Mouse (Mus musculus) adrenal gland, postnatal 10 days (tissue): Measurements from ENCODE around the gene Tgm2. TPM values are rescaled to one million over a fixed set of nuclear protein-coding genes. Genes with fewer than 3 reads are reported as not detected.
A peak's percentile ranks its signal among the peaks of the same experiment; 100 is the strongest.

Experiments
- DNase-seq: peaks from one replicate; pipeline ENCODE4 v3.0.0; 2021; ENCODE audit warnings: mixed read lengths
- total RNA-seq, 2 experiments: library from RNA; stranded (reverse); gene quantifications; 2 replicates each; pipeline ENCODE4 v1.2.3; 2021

The Tgm2 gene
- total RNA-seq, 2 experiments from 2014 or later, result 77.2 to 80.0 TPM

DNA sequence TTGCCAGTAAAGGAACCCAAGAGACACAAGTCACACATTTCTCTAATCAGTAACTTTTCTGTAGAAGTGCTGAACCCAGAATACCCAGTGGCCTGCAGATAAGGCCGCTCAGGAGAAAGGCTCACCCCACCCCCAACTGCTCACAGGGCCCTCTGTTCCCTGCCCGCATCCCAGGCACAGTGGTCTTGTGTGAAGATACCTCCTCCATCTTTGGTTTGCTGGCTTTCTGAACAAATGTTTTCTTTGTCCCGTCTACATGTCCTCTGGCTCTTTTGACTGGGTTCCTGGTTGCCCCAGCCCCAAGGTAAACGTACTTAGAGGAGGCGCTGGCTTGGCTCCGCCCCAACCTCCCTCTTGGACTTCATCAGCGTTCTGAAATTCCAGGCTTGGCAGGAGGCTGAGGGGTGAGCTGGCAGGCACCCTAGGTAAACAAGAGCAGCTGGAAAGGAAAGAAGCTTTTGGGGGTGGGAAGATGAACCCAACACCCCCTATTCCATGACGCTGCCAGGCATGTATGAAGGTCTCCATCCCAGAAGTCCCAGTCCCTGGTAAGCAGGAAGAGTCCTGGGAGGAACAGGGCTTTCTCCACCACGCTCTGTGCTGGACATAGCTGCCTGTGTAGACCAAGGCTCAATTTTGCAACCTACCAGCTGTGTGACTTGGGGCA, 32.5 kb downstream of the Tgm2 start:
- peak; percentile 85 for DNase-seq

DNA sequence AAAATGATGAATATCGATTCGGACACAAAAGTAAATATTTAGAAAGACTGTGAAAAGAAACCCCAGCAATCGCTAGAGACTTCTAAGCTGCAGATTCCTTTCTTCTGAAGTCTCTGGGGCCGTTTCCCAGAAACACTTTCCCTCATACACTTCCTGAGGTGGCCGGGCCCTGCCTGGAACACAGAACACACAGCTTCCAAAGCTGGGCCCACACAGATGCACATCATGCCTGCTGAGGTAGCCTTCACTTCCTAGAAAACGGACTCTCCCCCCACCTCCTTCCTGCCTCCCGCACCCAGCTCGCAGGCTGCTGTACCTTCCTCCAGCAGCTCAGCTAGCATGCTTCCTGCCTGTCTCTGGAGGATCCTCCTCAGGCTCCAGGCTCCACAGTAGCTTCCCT, 36.7 kb downstream of the Tgm2 start:
- no peak for DNase-seq

DNA sequence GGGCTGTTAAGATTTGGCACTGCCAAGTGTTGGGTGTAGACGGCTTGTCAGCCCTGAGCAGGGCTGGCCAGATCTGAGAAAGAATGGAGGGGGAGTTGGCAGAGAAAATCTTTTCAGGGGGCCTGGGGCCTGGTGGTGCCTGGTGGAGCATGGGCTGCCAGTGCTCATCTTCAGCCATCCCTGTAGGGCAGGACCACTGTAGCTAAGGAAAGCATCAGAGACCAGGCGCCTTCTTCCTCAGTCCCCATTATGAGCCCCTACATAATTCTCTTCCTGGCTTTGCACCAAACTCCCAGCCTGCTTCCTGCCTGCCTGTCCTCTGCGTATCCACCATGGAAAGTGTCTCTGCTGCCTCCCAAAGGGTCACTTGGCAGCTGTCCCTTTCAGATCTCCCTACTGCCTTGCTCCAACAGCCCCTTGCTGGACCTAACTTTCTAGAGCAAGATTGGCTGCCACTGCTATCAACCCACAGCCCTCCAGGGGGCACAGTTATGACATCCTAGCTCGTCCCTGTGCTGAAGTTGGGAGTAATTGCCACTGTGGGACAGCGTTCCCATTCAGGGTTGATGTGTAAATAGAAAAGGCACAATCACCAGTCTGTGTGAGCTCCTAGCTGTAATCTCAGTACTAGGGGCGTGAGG, 39.2 kb downstream of the Tgm2 start:
- DNase-seq, result peak; percentile 76

DNA sequence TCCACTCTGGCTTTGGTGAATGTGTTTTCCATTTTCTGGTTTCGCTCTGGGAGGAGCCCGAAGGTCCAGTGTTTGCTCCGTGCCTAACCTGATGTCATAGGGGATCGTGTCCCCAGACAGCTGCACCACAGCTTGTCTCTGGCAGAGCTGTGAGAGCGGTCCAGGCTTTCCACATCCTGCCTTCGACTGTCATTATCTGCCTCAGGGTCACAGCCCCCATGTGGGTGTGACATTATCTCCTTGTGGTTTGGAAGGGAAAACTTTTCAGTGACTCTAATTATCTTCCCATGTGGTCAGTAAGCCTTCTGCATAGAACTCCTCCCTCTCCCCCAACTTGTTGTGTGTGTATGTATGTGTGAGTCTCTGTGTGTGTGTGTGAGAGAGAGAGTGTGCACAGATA, 40.6 kb downstream of the Tgm2 start:
- no peak for DNase-seq

DNA sequence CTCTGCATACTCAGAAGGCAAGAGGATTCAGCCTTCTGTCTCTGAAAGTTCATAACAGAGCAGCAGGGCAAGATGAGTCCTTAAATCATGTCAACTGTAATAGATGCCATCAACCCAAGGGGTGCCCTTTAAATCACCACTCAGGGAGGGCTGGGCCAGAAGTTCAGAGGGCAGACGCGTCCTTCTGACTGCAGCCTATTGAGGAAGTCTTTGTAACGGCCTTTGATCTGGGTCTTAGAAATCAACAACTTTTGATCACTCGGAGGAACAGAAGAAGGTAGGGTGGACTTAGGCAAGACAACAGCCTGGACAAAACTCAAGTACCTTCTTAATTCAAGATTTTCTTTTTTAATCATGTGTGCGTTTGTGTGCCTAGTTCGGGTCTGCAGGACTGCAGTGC, 41.3 kb downstream of the Tgm2 start:
- DNase-seq, result no peak

DNA sequence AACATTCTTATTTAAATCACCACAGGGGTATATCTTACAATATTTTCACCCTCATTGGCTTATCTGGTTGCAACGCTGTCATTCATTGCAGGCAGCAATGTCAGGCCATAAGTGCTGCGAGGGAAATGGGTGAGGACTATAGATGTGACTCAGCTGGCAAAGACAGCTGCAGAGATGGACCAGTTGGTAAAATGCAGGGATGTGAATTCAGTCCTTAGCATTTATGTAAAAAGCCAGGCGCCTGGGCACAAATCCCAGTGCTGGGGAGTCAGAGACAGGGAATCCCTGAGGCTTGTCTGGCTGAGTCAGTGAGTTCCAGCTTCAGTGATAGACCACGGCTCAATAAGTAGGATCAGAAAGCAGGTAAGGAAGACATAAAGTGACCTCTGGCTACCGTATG, 44.5 kb downstream of the Tgm2 start:
- no peak for DNase-seq

DNA sequence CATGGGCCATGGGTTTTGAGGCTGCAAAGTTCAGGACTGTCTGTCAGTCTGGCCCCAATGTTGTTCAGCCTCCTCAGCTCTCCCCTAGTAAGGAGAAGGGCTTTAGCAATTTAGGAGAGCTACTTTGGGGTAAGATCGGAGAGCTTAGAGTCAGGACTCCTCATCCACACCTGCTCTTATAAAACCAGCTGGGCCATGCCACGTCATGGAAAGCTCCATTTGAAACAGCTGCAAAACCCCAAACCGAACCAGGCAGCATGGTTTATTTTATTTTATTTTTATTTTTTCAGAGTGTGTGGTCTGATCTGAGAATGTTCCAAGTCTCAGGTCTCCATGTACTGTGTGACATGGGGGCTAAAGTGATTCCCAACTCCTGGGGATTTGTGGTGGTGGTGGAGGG, 46.7 kb downstream of the Tgm2 start:
- DNase-seq, result no peak

DNA sequence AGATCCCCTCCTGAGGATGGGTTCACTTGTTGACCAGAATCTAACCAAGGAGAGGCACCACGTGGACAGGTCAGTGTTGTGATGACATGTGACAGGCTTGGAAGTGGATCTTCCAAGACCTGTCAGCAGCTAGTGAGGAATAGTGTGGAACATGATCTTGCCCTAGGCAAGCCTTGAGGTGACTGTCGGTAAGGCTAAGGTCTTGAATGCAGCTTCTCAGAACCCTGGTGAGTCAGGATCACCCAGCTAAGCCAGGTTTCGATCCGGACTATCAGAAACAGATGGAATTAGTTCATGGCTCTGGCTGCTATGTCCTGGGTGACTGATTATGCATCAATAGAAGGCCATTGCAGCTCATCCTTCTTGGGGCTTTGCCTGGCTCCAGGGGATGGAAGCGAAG, 47.5 kb downstream of the Tgm2 start:
- DNase-seq, result no peak

DNA sequence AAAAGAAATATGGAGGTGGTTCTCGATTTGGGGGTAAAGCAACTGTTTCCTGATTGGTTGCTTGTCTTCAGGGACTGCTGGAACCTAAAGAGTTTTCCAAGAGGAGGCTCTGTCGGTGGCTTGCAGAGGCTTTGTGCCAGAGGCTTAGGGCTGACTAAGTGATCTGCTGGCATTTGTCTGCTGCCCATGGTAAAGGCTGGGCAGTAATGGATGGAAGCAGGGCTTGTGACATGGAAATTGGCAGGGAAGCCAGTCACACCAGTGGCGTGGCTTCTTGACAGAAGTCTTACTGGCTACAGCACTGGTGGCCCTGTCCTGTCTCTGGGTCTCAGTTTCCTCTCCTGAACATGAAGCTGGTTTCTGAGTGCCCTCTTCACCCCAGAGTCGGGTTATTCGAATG, 49.2 kb downstream of the Tgm2 start:
- no peak for DNase-seq

DNA sequence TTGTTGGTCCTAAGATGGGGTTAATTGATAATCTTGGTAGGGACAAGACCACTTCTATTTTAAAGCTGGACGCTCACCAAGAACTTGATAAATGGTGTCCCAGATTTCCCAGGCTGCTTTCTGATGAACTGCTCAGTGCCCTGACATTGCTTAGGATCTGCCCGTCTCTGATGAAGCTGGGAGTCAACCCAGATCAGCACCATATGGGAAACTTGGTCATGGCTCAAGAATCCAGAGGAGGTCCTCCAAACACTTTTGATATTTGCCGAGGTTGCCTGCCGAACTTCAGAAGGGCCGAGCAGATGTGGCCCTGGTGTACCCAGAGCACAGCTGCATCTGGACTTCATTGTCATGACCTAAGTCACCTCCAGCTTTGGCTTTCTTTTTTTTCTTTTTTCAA, 51.4 kb downstream of the Tgm2 start:
- no peak for DNase-seq

DNA sequence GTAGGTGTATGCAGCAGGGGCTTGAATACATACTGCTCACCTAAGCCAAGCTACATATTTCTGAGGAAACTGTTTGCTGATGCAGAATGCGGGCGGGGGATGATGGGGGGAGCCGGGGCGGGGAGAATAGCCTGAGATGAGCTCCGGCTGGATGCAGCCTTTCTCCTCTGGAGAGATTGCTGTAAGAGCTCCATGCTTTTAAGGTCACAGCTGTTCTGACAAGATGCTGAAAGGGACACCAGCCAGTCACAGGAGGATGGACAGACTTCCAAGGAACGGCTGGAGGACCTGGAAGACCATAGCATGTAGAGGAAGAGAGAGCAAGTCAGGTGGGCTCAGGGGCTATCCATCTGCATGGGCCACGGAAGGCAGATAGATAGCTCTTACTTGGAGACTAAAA, 51.9 kb downstream of the Tgm2 start:
- DNase-seq, result no peak

DNA sequence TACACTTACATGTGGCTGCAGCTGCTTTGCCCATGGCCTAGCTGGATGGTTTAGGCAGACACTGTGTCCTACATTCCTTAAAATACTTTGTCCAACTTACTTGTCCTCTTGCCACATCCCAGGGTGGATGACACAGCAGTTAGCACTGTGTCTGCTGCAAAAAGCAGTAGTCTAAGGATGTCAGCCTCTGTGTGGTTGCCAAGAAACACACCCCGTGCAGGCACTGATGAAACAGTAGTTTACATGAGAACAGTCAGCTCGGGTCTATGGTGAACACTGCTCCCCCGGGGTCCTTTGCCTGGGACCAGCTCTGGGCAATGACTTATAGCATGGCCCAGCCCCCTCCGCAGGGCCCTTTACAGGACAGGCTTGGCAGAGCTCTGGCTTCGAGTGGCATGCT, 52.9 kb downstream of the Tgm2 start:
- DNase-seq, result peak; percentile 32

DNA sequence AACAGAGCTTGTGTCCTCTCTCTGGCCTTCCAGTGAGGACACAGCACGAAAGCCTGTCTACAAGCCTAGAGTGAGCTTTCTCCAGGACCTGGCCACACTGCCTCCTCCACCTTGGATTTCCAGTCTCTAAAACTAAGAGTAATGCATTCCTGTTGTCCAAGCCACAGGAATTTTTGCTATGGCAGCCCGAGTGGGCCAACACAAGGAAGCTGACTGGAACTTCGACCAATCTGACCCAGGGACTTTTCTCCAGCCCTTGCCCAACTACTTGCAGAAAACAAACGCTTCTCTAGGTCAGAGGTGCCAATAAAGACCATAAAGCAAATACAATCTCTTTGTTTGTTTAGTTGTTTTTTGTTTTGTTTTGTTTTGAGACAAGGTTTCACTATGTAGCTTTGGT, 56.1 kb downstream of the Tgm2 start:
- DNase-seq, result no peak

DNA sequence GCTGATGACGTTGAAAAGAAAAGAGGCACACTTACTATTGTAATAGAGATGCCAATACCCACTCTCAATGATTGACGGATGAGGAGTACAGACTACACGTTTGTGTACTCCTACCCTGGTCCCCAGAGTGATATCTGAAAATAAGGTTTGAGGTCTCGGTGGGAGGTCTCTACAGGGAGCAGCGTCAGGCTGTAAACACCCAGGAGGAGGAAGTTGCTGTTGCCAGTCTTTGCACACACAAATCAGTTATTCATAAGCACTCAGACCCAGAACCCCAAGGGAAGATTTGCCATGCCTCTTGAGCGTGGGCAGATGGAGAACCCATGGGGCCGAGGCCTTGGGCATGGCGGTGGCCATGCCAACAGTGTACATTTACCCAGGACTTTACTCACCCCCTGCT, 61.8 kb downstream of the Tgm2 start:
- no peak for DNase-seq

DNA sequence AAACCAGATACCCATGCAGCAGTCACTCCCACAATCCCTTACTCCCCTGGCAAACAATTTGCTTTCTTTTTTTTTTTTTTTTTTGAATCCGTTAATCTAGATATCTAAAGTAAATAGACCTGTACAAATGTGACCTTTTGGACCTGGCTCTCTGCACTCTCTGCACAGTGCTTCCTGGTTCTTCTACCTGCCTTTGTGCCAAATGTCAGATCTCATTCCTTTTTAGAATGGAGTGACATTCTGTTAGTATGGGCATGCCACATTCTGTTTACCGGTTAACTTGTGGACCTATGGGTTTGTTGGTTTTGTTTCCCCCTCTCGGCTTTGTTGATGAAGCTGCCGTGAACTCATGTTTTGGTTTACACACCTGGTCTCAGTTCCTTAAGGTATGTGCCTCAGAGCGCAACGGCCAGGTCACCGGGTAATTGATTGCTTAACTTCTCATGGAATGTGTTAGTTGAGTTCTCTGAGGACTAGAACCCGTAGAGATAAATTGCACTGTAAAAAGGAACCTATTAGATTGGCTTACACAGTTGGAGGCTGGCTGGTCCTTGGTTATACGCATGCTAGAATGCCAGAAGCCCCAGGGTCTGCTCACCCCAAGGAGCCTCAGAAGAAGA, 65.5 kb downstream of the Tgm2 start:
- no peak for DNase-seq

DNA sequence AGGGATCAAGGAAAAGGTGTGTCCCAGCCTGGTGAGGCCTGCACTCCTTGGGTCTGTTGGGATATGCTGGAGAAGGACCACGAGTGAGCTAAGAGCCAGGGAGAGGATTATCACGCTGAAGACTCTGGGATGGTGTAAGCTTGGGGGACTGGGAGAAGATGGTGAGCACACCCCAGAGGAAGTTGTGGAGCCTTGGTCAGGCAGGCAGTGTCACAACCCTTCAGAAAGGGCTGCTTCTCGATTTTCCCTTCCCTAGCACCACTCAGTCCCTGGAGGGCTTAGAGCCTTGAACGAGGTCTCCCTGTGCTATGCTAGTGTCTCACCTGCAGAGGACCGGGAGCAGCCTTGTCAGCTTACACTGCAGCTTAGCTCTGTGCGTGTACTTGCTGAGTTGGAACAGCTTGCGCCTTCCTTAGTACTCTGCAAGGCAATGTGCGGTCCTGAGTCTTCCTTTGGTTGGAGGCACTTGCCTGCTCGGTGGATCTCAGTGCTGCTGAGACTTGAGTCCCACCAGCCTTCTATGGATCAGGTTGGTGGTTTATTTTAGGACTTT, 66.3 kb downstream of the Tgm2 start:
- no peak for DNase-seq

DNA sequence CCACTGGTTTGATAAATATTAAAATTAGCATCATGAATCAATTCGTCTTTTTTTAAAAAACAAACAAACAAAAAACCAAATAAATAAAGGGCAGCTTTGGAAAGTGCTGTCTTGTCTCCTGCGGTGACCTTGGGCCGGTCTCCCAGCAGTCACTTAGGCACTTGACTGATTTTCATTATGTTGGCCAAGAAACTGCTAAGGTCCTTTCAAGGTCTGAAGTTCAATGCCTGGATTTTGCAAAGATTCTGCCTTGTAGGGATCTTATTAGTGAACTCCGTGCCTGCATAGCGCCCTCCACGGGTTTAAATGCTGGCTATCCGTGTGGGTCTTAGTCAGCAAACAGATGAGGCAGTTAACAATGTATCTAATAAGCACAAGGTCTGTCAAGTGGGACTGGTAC, 67.3 kb downstream of the Tgm2 start:
- DNase-seq, result peak; percentile 27

DNA sequence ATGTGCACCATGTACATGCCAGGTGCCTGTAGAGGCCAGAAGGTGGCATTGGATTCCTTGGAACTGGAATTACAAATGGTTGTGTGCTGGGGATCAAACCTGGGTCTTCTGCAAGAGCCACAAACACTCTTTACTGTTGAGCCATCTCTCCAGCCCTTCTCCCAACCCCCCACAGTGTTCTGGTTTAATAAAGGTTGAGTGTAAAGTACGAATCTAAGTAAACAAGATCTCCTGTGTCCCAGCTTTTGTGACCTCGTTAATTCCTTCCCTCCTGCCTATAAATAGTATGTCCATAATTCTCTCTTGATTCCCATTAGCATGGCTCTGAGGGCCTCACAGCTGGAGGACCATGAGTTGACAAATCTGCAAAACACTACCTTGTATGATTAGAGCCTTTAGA, 68.3 kb downstream of the Tgm2 start:
- no peak for DNase-seq

DNA sequence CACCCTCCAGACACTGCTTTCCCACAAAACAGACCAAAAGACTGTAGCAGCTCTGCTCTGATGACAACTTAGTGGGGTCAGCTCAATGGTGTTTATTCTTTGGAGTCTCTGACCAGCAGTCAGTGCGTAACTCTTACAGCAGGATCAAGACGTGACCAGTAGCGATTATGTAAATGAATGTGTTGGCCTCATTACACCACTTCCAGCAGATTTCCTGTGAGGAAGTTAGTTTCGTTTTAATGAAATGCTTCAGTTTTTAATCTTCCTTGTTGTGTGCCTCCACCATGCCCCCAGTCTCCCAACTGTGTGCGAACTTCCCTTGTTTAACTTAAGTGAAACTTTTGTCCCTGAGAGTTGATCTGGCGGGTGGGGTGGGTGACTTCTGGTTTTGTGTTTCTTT, 69.5 kb downstream of the Tgm2 start:
- no peak for DNase-seq

DNA sequence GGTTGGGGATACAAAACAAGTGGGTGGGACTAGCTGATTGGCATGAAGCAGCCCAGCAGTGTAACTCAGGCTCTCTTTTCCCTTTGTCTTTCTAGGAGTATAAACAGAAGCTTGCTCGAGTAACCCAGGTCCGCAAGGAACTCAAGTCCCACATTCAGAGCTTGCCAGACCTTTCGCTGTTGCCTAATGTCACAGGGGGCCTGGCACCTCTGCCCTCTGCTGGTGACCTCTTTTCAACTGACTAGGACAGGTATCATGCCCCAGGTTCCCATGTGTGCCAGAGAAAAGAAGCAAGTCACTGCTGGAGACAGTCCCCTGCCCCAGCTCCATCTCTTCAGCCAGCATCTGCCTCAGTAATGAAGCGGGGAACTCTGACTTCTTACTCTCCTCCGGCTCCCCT, 71.4 kb downstream of the Tgm2 start:
- DNase-seq, result no peak

DNA sequence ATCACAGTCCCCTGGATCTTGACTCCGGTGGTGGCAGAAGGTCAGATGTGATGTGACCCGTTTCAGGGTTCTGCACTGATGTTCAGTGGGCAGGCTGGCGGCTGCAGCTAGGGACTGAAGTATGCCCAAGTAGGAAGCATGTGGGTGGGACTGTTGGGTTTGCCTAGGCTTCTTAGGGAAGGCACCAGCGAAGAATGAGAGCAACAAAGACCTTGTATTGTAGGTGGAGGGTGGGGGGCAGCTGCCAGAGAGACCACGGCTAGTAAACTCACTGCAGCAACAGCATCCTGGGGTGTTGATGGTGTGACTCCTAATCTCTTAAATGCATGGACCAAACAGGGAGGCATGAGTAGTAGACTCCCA, 74.6 kb downstream of the Tgm2 start:
- no peak for DNase-seq

DNA sequence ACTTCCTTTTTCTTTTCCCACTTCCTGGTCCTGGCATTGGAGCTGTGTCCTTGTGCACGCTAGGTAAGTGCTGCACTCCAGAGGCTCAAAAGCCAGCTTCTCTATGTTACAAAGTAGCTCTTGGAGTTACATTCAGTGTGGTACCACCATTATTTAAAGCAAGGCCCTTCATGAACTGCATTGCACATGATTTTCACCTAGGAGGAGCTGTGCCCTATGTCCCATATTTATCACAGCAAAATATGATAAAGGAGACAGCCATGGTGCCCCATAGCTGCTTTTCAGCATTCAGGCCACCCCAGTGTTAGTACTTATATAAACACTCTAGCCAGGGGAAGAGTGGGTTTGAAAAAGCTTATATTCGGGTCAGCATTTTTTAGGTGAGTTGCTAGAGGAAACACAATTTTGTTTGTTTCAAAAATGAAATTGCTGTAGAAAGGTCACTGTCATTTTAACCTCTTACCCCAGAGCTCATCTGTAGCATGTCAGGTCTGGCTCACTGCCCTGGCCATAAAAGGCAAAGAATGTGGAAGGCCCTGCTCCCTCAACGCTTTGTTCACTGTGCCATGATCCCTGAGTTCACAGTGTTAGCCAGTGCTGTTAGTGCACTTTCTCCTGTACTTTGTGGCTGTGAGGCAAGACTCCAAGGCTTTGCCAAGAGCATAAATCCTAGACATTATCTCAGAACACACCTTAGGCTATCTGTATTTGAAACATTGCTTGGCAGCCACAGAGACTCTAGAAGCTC, 75.2 kb downstream of the Tgm2 start:
- peak; percentile 47 for DNase-seq

DNA sequence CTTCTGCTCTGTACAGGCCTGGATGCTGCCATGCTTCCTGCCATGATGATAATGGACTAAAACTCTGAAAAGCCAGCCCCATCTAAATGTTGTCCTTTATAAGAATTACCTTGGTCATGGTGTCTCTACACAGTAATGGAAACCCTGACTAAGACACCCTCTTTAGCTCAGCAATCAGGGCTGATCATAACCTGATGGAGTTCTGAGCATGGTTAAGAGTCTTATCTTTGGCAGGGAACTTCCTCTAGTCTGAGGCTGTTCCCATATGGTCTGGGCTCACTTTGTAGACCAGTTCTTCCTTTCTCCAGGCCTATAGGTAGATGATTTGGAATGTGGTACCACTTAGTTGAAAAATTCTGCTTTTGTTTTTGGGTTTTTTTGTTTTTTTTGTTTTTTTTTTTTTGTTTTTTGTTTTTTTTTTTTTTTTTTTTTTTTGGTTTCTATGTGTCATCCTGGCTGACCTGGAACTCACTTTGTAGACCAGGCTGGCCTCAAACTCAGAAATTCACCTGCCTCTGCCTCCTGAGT, 77.7 kb downstream of the Tgm2 start:
- no peak for DNase-seq
